Mouse (Mus musculus) bone marrow macrophage, adult 2 months (primary cell): ENCODE measurements around the gene Ank3. TPM values are rescaled to one million over a fixed set of nuclear protein-coding genes. Genes with fewer than 3 reads are reported as not detected.

Source experiments
- H3K27ac ChIP-seq: 2 replicates; pipeline ENCODE4 v1.5.1; 2012; ENCODE audit warnings: low read depth, low read length; ENCODE audit not compliant: insufficient read depth
- H3K4me1 ChIP-seq: 2 replicates; pipeline ENCODE4 v1.6.1; 2012; ENCODE audit warnings: low read length; ENCODE audit not compliant: control insufficient read depth, insufficient read depth
- H3K4me3 ChIP-seq: 2 replicates; pipeline ENCODE4 v1.5.1; 2012; ENCODE audit warnings: mild to moderate bottlenecking, low read length, moderate library complexity; ENCODE audit not compliant: insufficient read depth
- CTCF ChIP-seq: IDR thresholded peaks from 2 replicates; pipeline ENCODE4 v1.5.1; 2012; ENCODE audit warnings: low read depth, mild to moderate bottlenecking, low read length, moderate library complexity
- POLR2A ChIP-seq: IDR thresholded peaks from 2 replicates; pipeline ENCODE4 v1.6.1; 2012; ENCODE audit warnings: mild to moderate bottlenecking, low read depth, low read length, borderline replicate concordance
- polyA plus RNA-seq: library from polyadenylated mRNA; stranded (reverse); fragments of >200 nt; gene quantifications from 2 replicates; pipeline ENCODE4 v1.2.4, GENCODE M21; 2012; ENCODE audit not compliant: missing spikeins, insufficient read depth, insufficient read length

Gene Ank3
- polyA plus RNA-seq, 1 experiment: 1.5 TPM

DNA sequence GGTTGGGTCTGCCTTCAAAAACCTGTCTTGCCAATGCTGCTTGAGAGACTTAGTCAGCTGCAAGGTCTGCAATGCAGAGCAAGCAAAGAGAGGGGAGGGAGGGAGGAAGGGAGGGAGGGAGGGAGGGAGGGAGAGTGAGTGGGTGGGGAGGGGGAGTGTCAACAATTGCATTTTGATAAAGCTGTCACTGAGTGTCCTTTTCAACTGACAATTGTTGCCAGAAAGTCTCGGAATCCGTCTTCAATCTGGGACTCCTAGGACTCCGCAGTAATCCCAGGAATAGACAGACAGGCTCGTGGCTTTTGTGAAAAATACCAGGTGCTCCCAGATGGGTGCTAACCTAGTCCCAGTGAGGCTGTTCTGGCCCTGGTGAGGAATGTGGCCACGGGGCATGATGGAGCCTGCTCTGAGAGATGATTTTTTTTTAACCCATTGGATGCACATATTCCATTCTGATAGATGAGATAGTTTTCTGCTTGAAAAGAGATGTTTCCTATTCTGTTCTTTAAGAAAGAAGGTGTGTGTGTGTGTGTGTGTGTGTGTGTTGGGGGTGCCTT, 254.6 kb downstream of the Ank3 start:
- TF ChIP-seq CTCF (no peak), POLR2A (no peak)
- Histone ChIP-seq H3K27ac (no peak overlapping the region), H3K4me3 (no peak overlapping the region), H3K4me1 (no peaks in the 10 kb centered on the region)

DNA sequence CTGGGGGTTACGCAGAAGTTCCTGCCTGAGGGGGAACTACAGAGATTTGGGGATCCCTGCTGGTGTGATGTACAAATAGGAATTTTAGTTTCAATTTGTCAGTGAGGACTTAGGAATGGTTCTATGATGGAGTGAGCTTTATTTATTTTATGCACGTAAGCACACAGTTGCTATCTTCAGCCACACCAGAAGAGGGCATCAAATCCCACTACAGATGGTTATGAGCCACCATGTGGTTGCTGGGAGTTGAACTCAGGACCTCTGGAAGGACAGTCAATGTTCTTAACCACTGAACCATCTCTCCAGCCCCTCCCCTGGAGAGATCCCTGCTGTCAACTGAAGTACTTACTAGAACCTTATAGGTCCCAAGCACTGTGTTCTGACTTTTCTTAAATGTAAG, 255.6 kb downstream of the Ank3 start:
- no peak overlapping the region for H3K27ac ChIP-seq
- no peak overlapping the region for H3K4me3 ChIP-seq
- H3K4me1 ChIP-seq: no peaks in the 10 kb centered on the region
- TF ChIP-seq CTCF: no peak
- no peak for TF ChIP-seq POLR2A

DNA sequence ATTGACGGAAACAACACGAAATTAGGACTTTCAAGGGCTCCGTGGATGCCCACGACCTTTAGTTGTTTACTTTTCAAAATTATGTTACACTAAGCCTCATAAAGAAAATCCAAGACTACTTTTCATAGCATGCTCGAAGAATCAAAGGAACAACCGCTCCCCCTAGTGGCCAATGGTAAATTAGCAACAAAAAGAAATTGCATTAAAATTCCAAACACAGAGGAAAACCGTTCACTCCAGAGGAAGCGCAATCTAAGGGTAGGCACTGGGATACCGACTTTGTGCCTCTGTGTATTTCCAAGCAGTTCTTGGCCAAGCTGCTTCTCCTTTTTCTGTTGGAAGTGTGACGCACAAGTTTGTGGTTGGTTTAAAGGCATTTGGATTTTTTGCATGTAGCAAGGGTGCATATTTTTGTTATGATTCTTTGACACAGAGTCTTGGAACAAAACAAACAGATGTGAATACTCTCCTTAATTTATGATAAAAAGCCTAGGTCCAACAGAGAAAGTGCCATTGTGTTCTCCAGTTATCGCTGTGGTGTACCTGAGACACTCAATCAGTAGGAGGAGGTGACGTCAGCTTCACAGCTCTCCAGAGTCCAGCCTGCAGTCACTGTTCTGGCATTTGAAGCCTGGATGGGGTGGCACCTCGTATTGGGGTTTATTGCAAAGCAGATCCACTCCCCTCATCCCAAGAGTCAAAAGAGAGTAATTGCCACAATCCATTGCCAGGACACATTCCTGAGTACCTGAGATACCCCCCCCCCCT, 256.5 kb downstream of the Ank3 start:
- Histone ChIP-seq H3K4me3 (no peak overlapping the region), H3K4me1 (no peaks in the 10 kb centered on the region), H3K27ac (no peak overlapping the region)
- no peak for TF ChIP-seq POLR2A
- no peak for TF ChIP-seq CTCF

DNA sequence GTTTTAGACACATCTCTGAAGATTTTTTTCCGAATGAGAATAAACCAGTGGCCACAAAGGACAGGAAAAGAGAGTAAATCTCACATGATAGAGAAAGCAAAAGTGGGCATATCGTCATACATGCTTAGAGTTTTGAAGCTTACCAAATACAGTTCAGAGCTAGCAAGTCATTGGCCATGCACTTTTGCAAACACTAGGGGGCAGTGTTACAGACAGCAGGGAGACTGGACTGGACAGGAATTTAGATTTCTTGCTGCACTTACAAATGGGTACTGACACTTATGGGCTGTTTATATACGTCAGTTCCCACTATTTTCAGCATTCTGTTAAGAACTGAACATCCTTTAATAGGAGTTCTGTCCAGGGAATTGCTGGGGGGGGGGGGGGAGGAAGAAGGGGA, 257.7 kb downstream of the Ank3 start:
- H3K4me1 ChIP-seq: no peaks in the 10 kb centered on the region
- no peak overlapping the region for H3K4me3 ChIP-seq
- no peak overlapping the region for H3K27ac ChIP-seq
- no peak for TF ChIP-seq CTCF
- no peak for TF ChIP-seq POLR2A

DNA sequence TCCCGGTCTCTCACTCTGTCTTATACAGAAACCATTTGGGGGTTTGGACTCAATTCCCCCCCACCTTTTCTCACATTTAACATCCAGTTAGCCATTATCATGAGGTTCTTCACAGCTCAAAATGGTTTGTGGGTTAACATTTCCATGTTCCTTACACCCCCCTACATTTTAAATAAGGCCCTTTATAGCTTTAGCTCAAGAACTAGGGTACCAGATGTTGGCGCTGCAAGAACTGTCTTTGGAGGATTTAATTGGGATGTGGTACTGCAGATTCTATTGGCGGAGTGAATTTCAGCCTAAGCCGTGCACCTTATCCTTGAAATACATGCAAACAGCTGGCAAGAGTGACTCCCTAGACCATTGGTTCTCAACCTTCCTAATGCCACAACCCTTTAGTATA, 261.2 kb downstream of the Ank3 start:
- Histone ChIP-seq H3K27ac (no peak overlapping the region), H3K4me3 (no peak overlapping the region), H3K4me1 (no peaks in the 10 kb centered on the region)
- TF ChIP-seq POLR2A: no peak
- no peak for TF ChIP-seq CTCF

DNA sequence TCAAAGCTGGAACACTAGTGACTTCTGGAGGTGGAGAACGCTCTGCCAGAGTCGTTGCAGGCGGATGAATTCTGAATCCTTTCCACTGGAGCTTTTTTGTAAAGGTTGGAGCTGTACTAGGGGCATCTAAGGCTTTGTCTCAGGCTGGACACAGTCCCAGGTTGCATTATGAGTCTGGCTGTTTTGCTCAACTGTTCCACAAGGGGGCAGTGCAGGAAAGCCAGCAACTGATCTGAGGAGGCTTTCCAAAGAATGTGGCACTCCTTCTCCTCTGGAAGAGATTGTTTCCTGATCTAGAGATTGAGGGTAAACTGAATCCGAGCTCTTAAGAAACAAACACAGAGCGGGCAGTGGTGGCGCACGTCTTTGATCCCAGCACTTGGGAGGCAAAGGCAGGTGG, 263.8 kb downstream of the Ank3 start:
- no peak overlapping the region for H3K4me3 ChIP-seq
- no peak overlapping the region for H3K27ac ChIP-seq
- H3K4me1 ChIP-seq: no peaks in the 10 kb centered on the region
- TF ChIP-seq CTCF (peak; percentile 26; the same call in 1 of the 2 replicates), POLR2A (no peak)

DNA sequence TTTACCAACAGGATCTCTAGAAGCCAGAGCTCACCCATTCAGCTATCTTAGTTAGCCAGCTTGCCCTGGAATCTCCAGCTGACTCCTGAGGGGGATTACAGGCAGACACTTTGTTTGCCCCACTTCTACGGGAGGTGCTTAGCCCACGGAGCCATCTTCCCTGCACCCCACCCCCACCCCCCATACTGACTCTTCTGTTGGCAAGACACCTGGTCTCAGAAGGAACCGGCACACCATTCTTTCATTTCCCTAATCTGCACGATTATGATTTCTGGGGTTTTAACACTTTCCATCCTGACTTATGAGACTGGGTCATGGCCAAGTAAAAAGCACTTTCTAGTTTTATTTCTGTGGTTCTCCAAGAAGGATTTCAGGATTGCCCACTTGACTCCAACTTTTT, 268.9 kb downstream of the Ank3 start:
- TF ChIP-seq CTCF: no peak
- TF ChIP-seq POLR2A: no peak
- H3K4me3 ChIP-seq: no peak overlapping the region
- H3K27ac ChIP-seq: no peak overlapping the region
- H3K4me1 ChIP-seq: no peaks in the 10 kb centered on the region

DNA sequence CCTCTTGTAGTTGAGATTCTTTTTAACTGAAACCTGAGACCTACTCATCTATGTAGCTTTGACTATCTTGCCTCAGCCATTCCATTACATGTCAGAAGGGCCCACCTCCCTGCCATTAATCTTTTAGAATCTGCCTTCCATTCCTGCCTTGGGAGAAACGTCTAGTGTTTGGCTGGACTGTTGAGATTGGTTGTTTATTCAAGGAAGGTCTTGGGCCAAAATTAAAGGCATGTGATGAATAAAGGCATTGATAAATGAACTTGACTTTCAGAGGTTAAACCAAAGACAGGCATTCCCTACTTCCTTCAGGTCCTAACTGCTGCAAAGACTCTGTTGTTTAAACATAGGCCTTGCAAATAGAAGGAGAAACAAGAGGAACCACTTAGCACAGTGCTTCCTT, 271.9 kb downstream of the Ank3 start:
- no peak overlapping the region for H3K27ac ChIP-seq
- H3K4me3 ChIP-seq: no peak overlapping the region
- no peaks in the 10 kb centered on the region for H3K4me1 ChIP-seq
- TF ChIP-seq CTCF (no peak), POLR2A (no peak)

DNA sequence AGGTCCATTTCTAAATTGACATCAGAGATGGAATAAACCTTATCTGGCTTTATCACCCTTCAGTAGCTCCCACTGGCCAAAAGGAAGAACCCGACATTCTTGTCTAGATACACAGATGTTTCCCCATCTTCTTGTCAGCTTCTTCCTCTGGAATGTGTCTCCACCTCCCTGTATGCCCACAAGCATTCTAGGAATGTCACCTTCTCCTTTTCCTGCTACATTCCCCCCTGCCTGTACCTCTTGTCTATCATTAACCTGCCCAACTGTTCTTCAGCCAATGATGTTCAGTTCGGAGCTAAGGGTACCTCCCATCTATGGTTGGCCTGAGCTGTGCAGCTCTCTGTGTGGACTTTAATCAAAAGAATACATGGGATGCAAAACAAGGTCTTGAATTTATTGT, 272.4 kb downstream of the Ank3 start:
- Histone ChIP-seq H3K27ac (no peak overlapping the region), H3K4me1 (no peaks in the 10 kb centered on the region), H3K4me3 (no peak overlapping the region)
- TF ChIP-seq CTCF: no peak
- no peak for TF ChIP-seq POLR2A

DNA sequence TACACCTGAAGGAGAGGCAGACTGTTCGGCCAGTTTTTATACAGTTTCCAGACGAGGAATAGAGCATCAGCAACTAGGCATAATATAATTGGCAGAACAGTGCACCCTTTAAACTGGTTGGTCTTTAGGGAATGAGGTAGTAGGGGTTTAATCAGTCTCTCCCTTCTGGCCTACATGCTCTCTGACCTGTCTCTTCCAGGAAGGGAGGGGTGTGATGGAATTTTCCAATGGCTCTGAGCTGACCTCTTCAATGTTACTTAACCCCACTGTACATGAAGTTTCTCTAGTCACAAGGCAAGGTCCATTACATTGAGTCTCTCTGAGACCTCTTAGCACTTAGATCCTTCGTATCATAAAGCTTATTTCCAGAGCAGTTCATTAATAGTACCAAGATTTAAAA, 272.9 kb downstream of the Ank3 start:
- no peak overlapping the region for H3K4me3 ChIP-seq
- H3K4me1 ChIP-seq: no peaks in the 10 kb centered on the region
- TF ChIP-seq POLR2A: no peak
- TF ChIP-seq CTCF: no peak
- H3K27ac ChIP-seq: no peak overlapping the region
